Mouse (Mus musculus) forebrain, embryonic 14.5 days (tissue): Measurements from ENCODE around the gene Acta1. TPM values are rescaled to one million over a fixed set of nuclear protein-coding genes. Genes with fewer than 3 reads are reported as not detected.

Experiments
- ATAC-seq: fragments of 200-750 bp; cut with Nextera tagmentation; 2 replicates; pipeline ENCODE4 v1.8.0; 2017; ENCODE audit warnings: mild to moderate bottlenecking, moderate library complexity
- DNase-seq: peaks from one replicate; pipeline ENCODE4 v3.0.0-alpha.2; 2015; ENCODE audit warnings: low spot score
- H3K27ac ChIP-seq: fragments of 300-500 bp; sonication (generic); 2 replicates; pipeline ENCODE4 v1.5.1; 2014; ENCODE audit warnings: low read depth, mild to moderate bottlenecking, control low read depth, low read length, moderate library complexity
- H3K27me3 ChIP-seq: fragments of 300-500 bp; sonication (generic); replicated peaks from 2 replicates; pipeline ENCODE4 v1.6.1; 2014; ENCODE audit warnings: low read length, control low read depth, mixed read lengths; ENCODE audit not compliant: control insufficient read depth, insufficient read depth
- H3K36me3 ChIP-seq: fragments of 300-500 bp; sonication (generic); 2 replicates; pipeline ENCODE4 v1.6.1; 2014; ENCODE audit warnings: low read length, control low read depth; ENCODE audit not compliant: control insufficient read depth, insufficient read depth
- H3K4me1 ChIP-seq: fragments of 300-500 bp; sonication (generic); 2 replicates; pipeline ENCODE4 v1.6.1; 2014; ENCODE audit warnings: antibody characterized with exemption, low read length, control low read depth; ENCODE audit not compliant: control insufficient read depth, insufficient read depth
- H3K4me2 ChIP-seq: fragments of 300-500 bp; sonication (generic); 2 replicates; pipeline ENCODE4 v1.6.1; 2014; ENCODE audit warnings: mild to moderate bottlenecking, control low read depth, low read length
- H3K4me3 ChIP-seq: fragments of 300-500 bp; sonication (generic); 2 replicates; pipeline ENCODE4 v1.5.1; 2014; ENCODE audit warnings: low read depth, low read length, control low read depth
- H3K9ac ChIP-seq: fragments of 300-500 bp; sonication (generic); 2 replicates; pipeline ENCODE4 v1.6.1; 2014; ENCODE audit warnings: mild to moderate bottlenecking, low read length, control low read depth, moderate library complexity
- H3K9me3 ChIP-seq: fragments of 300-500 bp; sonication (generic); replicated peaks from 2 replicates; pipeline ENCODE4 v1.6.1; 2016; ENCODE audit warnings: low read length, control low read depth, mixed read lengths; ENCODE audit not compliant: control insufficient read depth
- WGBS: fragments of 180-500 bp; shearing (Covaris S2); extraction: QIAGEN DNeasy Blood & Tissue Kit; methylation state at CpG from one replicate; pipeline ENCODE4 v1.1.7; 2014; 5-methylcytosine and 5-hydroxymethylcytosine counted together
- polyA plus RNA-seq: library from polyadenylated mRNA; unstranded; fragments of >200 nt; fragmentation: Nextera tagmentation; extraction: Ambion mirVana; gene quantifications from 2 replicates; pipeline ENCODE4 v1.2.1, GENCODE M21; 2014

Acta1 gene
- polyA plus RNA-seq, 1 experiment from 2014 or later: 4.4 TPM

GRCm38 (mm10) chr8:123845114-123845513 is 49.4 kb downstream of the Acta1 start:
- WGBS: 95% methylated on average over 13 of the region's 13 CpGs
- no peak for ATAC-seq

DNA sequence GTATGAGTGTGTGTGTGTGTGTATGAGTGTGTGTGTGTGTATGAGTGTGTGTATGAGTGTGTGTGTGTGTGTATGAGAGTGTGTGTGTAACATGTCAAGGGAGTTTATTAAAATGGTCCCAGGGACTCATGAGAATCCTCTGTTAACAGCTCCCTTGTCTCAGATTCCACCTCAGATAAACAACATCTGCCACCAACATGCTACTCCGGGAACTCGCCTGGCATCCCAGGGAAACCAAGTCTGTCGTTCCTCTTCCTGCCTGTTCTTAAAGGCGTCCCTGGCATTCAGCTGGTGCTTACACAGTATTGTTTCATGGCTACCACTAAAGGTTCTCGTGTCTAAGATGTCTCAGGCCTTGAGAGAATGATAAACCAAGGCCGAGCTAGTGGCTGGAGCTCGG is 50.2 kb downstream of the Acta1 start:
- 0 out of 2 replicates have a peak overlapping the region, but pooled peaks have one; percentile 67 for H3K27ac ChIP-seq
- H3K9me3 ChIP-seq: no peaks in the 10 kb centered on the region
- H3K36me3 ChIP-seq: peaks cover 6% of the 10 kb centered on the region; the same call in 1 of the 2 replicates
- H3K4me2 ChIP-seq: no peak overlapping the region
- WGBS: 69% methylated on average over 7 of the region's 7 CpGs
- no peaks in the 10 kb centered on the region for H3K27me3 ChIP-seq
- no peak overlapping the region for H3K4me3 ChIP-seq
- no peaks in the 10 kb centered on the region for H3K4me1 ChIP-seq
- ATAC-seq (no peak), DNase-seq (peak; percentile 40)
- H3K9ac ChIP-seq: no peak overlapping the region

More at GRCm38 (mm10) chr8:123845114-123845513, 49.4 kb downstream of the Acta1 start:
- H3K9ac ChIP-seq: no peak overlapping the region
- no peaks in the 10 kb centered on the region for H3K27me3 ChIP-seq
- H3K9me3 ChIP-seq: no peaks in the 10 kb centered on the region
- H3K4me2 ChIP-seq: no peak overlapping the region
- H3K4me1 ChIP-seq: no peaks in the 10 kb centered on the region
- H3K27ac ChIP-seq: peak overlapping the region; percentile 67
- no peak for DNase-seq
- H3K4me3 ChIP-seq: no peak overlapping the region
- H3K36me3 ChIP-seq: peaks cover 6% of the 10 kb centered on the region; the same call in 1 of the 2 replicates

GRCm38 (mm10) chr8:123842086-123842485 is 52.5 kb downstream of the Acta1 start:
- DNase-seq: no peak
- no peak for ATAC-seq
- Histone ChIP-seq H3K4me2 (no peak overlapping the region), H3K4me1 (no peaks in the 10 kb centered on the region), H3K27ac (no peak overlapping the region), H3K36me3 (peaks cover 11% of the 10 kb centered on the region), H3K27me3 (no peaks in the 10 kb centered on the region), H3K9ac (no peak overlapping the region), H3K9me3 (no peaks in the 10 kb centered on the region), H3K4me3 (no peak overlapping the region)
- WGBS: 88% methylated on average over 12 of the region's 12 CpGs

Other genes with a start within 250 kb of the Acta1 start
- gene Rhou, start 240.8 kb downstream of the Acta1 start, polyA plus RNA-seq: 7.1 and 7.2 TPM in 2 replicates
- 68.2 and 74.5 TPM in 2 replicates for gene Rab4a, start 88.8 kb downstream of the Acta1 start, polyA plus RNA-seq
- 5.2 and 6.7 TPM in 2 replicates for gene Ccsap, start 34.5 kb downstream of the Acta1 start, polyA plus RNA-seq
- gene Nup133, start 54.5 kb upstream of the Acta1 start, polyA plus RNA-seq: 34.3 and 35.3 TPM in 2 replicates
- 11.1 and 11.5 TPM in 2 replicates for gene Abcb10, start 88.4 kb upstream of the Acta1 start, polyA plus RNA-seq
- 31.1 and 36.0 TPM in 2 replicates for gene Taf5l, start 126.6 kb upstream of the Acta1 start, polyA plus RNA-seq
- 3.9 and 4.2 TPM in 2 replicates for gene Urb2, start 126.8 kb upstream of the Acta1 start, polyA plus RNA-seq